Mouse (Mus musculus): ENCODE measurements around the gene Sinhcaf.

DNA sequence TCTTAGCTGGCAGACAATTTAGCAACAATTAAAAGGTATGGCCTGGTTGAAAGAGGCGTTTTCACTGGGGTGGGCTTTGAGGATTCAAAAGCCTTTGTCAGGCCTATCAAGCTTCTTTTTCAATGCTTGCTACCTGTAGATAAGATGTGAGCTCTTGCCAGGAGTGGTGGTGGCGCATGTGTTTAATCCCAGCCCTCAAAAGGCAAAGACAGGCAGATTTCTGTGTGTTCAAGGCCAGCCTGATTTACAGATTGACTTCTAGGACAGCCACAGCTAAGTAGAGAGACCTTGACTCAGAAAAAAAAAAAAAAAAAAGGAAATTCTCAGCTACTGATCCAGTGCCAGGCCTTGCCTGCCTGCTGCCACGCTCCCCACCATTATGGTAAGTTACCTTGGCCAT lies 43.5 kb downstream of the Sinhcaf start:
- no peak for TF ChIP-seq ZC3H11A (IDR thresholded peaks at IDR 0.05; ENCODE audit: borderline replicate concordance, low read depth, low read length)
- no peak for TF ChIP-seq MAFK (IDR thresholded peaks at IDR 0.05; ENCODE audit: insufficient read depth, low read depth, low read length)
